Mouse (Mus musculus) forebrain, embryonic 11.5 days (tissue): Measurements from ENCODE around the gene Krit1. TPM values are rescaled to one million over a fixed set of nuclear protein-coding genes. Genes with fewer than 3 reads are reported as not detected.

Source experiments
- ATAC-seq: fragments of 200-750 bp; cut with Nextera tagmentation; replicated peaks from 2 replicates; pipeline ENCODE4 v1.8.0; 2017; ENCODE audit warnings: moderate TSS enrichment; ENCODE audit not compliant: low FRiP score
- DNase-seq: peaks from one replicate; pipeline ENCODE4 v3.0.0-alpha.2; 2017; ENCODE audit warnings: low spot score
- H3K27ac ChIP-seq: fragments of 300-500 bp; sonication (generic); 2 replicates; pipeline ENCODE4 v1.5.1; 2014; ENCODE audit warnings: low read depth, low read length
- H3K27me3 ChIP-seq: fragments of 300-500 bp; sonication (generic); 2 replicates; pipeline ENCODE4 v1.6.1; 2014; ENCODE audit warnings: mild to moderate bottlenecking, low read length, mixed read lengths; ENCODE audit not compliant: control insufficient read depth, insufficient read depth
- H3K36me3 ChIP-seq: fragments of 300-500 bp; sonication (generic); 2 replicates; pipeline ENCODE4 v1.6.1; 2014; ENCODE audit warnings: mild to moderate bottlenecking, low read length, moderate library complexity, mixed read lengths; ENCODE audit not compliant: control insufficient read depth, insufficient read depth
- H3K4me1 ChIP-seq: fragments of 300-500 bp; sonication (generic); replicated peaks from 2 replicates; pipeline ENCODE4 v1.6.1; 2014; ENCODE audit warnings: low read length, mixed read lengths; ENCODE audit not compliant: control insufficient read depth, insufficient read depth
- H3K4me2 ChIP-seq: fragments of 300-500 bp; sonication (generic); 2 replicates; pipeline ENCODE4 v1.6.1; 2014; ENCODE audit warnings: low read depth, mild to moderate bottlenecking, low read length, moderate library complexity, mixed read lengths; ENCODE audit not compliant: severe bottlenecking
- H3K4me3 ChIP-seq: fragments of 300-500 bp; sonication (generic); 2 replicates; pipeline ENCODE4 v1.5.1; 2014; ENCODE audit warnings: low read depth, low read length
- H3K9ac ChIP-seq: fragments of 300-500 bp; sonication (generic); 2 replicates; pipeline ENCODE4 v1.6.1; 2014; ENCODE audit warnings: low read length
- H3K9me3 ChIP-seq: fragments of 300-500 bp; sonication (generic); 2 replicates; pipeline ENCODE4 v1.6.1; 2016; ENCODE audit warnings: low read length, mixed read lengths; ENCODE audit not compliant: control insufficient read depth
- WGBS: fragments of 180-500 bp; shearing (Covaris S2); extraction: QIAGEN DNeasy Blood & Tissue Kit; methylation state at CpG from one replicate; pipeline ENCODE4 v1.1.7; 2014; 5-methylcytosine and 5-hydroxymethylcytosine counted together
- polyA plus RNA-seq: library from polyadenylated mRNA; unstranded; fragments of >200 nt; fragmentation: Nextera tagmentation; extraction: Ambion mirVana; gene quantifications from 2 replicates; pipeline ENCODE4 v1.2.1, GENCODE M21; 2014

Gene Krit1
- 68.1 and 81.7 TPM in 2 replicates for polyA plus RNA-seq

GRCm38 (mm10) chr5:3802433-3803291 lies at the start of gene Krit1, which contains the start of gene Ankib1:
Gene Krit1, plus strand, starts transcription at chr5:3803184.
Gene Ankib1, minus strand, starts transcription at chr5:3802925.
- under 1% methylated on average over 91 of the region's 109 CpGs for WGBS
- H3K9me3 ChIP-seq: no peaks in the 10 kb centered on the region
- no peaks in the 10 kb centered on the region for H3K27me3 ChIP-seq
- peak within 1 kb of the TSS; percentile 86 for H3K27ac ChIP-seq
- peaks cover 3% of the 10 kb centered on the region; the same call in 1 of the 2 replicates for H3K4me1 ChIP-seq
- peak within 1 kb of the TSS; percentile 90 for H3K4me3 ChIP-seq
- peak within 1 kb of the TSS; percentile 87 for H3K4me2 ChIP-seq
- H3K36me3 ChIP-seq: no peaks in the 10 kb centered on the region
- H3K9ac ChIP-seq: peak within 1 kb of the TSS; percentile 84
- DNase-seq (peak; percentile 91), ATAC-seq (peak; percentile 94)

- H3K9ac ChIP-seq: no peak overlapping the region
- H3K4me2 ChIP-seq: no peak overlapping the region
- whole genome bisulfite sequencing: 60% methylated on average over 3 of the region's 3 CpGs
- DNase-seq (no peak), ATAC-seq (no peak)
- H3K27ac ChIP-seq: no peak overlapping the region
- H3K4me1 ChIP-seq: no peaks in the 10 kb centered on the region
- no peaks in the 10 kb centered on the region for H3K9me3 ChIP-seq
- no peaks in the 10 kb centered on the region for H3K36me3 ChIP-seq
- no peaks in the 10 kb centered on the region for H3K27me3 ChIP-seq
- no peak overlapping the region for H3K4me3 ChIP-seq
Observed at GRCm38 (mm10) chr5:3771512-3771911, 31.5 kb upstream of the Krit1 start.

- Histone ChIP-seq H3K4me2 (no peak overlapping the region), H3K9ac (no peak overlapping the region), H3K27me3 (no peaks in the 10 kb centered on the region), H3K4me3 (no peak overlapping the region), H3K4me1 (no peaks in the 10 kb centered on the region), H3K36me3 (no peaks in the 10 kb centered on the region), H3K9me3 (no peaks in the 10 kb centered on the region), H3K27ac (no peak overlapping the region)
- 64% methylated on average over 3 of the region's 3 CpGs for WGBS
- DNase-seq: no peak
- no peak for ATAC-seq
Observed at GRCm38 (mm10) chr5:3772017-3772416, 31.0 kb upstream of the Krit1 start.

GRCm38 (mm10) chr5:3782670-3783069 lies 20.3 kb upstream of the Krit1 start:
- Histone ChIP-seq H3K9ac (no peak overlapping the region), H3K27ac (no peak overlapping the region), H3K4me3 (no peak overlapping the region), H3K9me3 (no peaks in the 10 kb centered on the region), H3K36me3 (no peaks in the 10 kb centered on the region), H3K4me1 (no peaks in the 10 kb centered on the region), H3K4me2 (no peak overlapping the region), H3K27me3 (no peaks in the 10 kb centered on the region)
- ATAC-seq (no peak), DNase-seq (no peak)

- DNase-seq (no peak), ATAC-seq (no peak)
- no peak overlapping the region for H3K27ac ChIP-seq
- no peaks in the 10 kb centered on the region for H3K36me3 ChIP-seq
- no peak overlapping the region for H3K9ac ChIP-seq
- no peaks in the 10 kb centered on the region for H3K4me1 ChIP-seq
- no peaks in the 10 kb centered on the region for H3K9me3 ChIP-seq
- H3K27me3 ChIP-seq: no peaks in the 10 kb centered on the region
- 94% methylated on average over 2 of the region's 2 CpGs for WGBS
- no peak overlapping the region for H3K4me2 ChIP-seq
- no peak overlapping the region for H3K4me3 ChIP-seq
Observed at GRCm38 (mm10) chr5:3783947-3784681, 18.9 kb upstream of the Krit1 start.

- H3K4me2 ChIP-seq: no peak overlapping the region
- ATAC-seq (no peak), DNase-seq (no peak)
- no peaks in the 10 kb centered on the region for H3K4me1 ChIP-seq
- no peak overlapping the region for H3K9ac ChIP-seq
- H3K9me3 ChIP-seq: no peaks in the 10 kb centered on the region
- WGBS: 66% methylated on average over 1 of the region's 1 CpGs
- H3K27me3 ChIP-seq: no peaks in the 10 kb centered on the region
- no peak overlapping the region for H3K27ac ChIP-seq
- no peak overlapping the region for H3K4me3 ChIP-seq
- no peaks in the 10 kb centered on the region for H3K36me3 ChIP-seq
Observed at GRCm38 (mm10) chr5:3784751-3785496, 18.1 kb upstream of the Krit1 start.

- Histone ChIP-seq H3K36me3 (no peaks in the 10 kb centered on the region), H3K4me1 (no peaks in the 10 kb centered on the region), H3K27me3 (no peaks in the 10 kb centered on the region), H3K4me3 (no peak overlapping the region), H3K9ac (no peak overlapping the region), H3K27ac (no peak overlapping the region), H3K9me3 (no peaks in the 10 kb centered on the region), H3K4me2 (no peak overlapping the region)
- ATAC-seq (no peak), DNase-seq (no peak)
- WGBS: 93% methylated on average over 4 of the region's 4 CpGs
Observed at GRCm38 (mm10) chr5:3787548-3787947, 15.4 kb upstream of the Krit1 start.

- ATAC-seq (no peak), DNase-seq (no peak)
- H3K4me1 ChIP-seq: no peaks in the 10 kb centered on the region
Observed at GRCm38 (mm10) chr5:3791048-3791447, 11.9 kb upstream of the Krit1 start.

More at GRCm38 (mm10) chr5:3791048-3791447, 11.9 kb upstream of the Krit1 start:
- Histone ChIP-seq H3K4me2 (no peak overlapping the region), H3K9me3 (no peaks in the 10 kb centered on the region), H3K36me3 (no peaks in the 10 kb centered on the region), H3K27ac (no peak overlapping the region), H3K9ac (no peak overlapping the region), H3K27me3 (no peaks in the 10 kb centered on the region), H3K4me3 (no peak overlapping the region)
